Mouse (Mus musculus) spleen, adult 2 months (tissue): ENCODE data around the gene Adgrf2. TPM values are rescaled to one million over a fixed set of nuclear protein-coding genes. Genes with fewer than 3 reads are reported as not detected.

Source experiments
- DNase-seq, 2 experiments: peaks; one replicate each; pipeline versions ENCODE4 v3.0.0 to v3.0.0-alpha.2; 2012 to 2021; ENCODE audit warnings: low spot score in 2 of 2, low read depth in 1 of 2
- H3K27ac ChIP-seq: fragments of 200-500 bp; 2 replicates; pipeline ENCODE4 v1.5.1; 2012; ENCODE audit warnings: low read length, inconsistent platforms; ENCODE audit not compliant: insufficient read depth
- H3K27me3 ChIP-seq: fragments of 200-500 bp; 2 replicates; pipeline ENCODE4 v1.6.1; 2012; ENCODE audit warnings: mild to moderate bottlenecking, moderate library complexity, low read length, inconsistent platforms; ENCODE audit not compliant: control insufficient read depth, insufficient read depth
- H3K36me3 ChIP-seq: fragments of 200-500 bp; 2 replicates; pipeline ENCODE4 v1.6.1; 2012; ENCODE audit warnings: mild to moderate bottlenecking, low read length, inconsistent platforms; ENCODE audit not compliant: control insufficient read depth, insufficient read depth
- H3K4me1 ChIP-seq: fragments of 200-500 bp; 2 replicates; pipeline ENCODE4 v1.6.1; 2011; ENCODE audit warnings: inconsistent platforms; ENCODE audit not compliant: control insufficient read depth, insufficient read depth, insufficient read length
- H3K4me3 ChIP-seq: fragments of 200-500 bp; 2 replicates; pipeline ENCODE4 v1.5.1; 2011; ENCODE audit warnings: mild to moderate bottlenecking, inconsistent platforms; ENCODE audit not compliant: insufficient read depth, insufficient read length; ENCODE audit errors: extremely low read depth
- CTCF ChIP-seq: fragments of 200-500 bp; IDR thresholded peaks from 2 replicates; pipeline ENCODE4 v1.5.1; 2011; ENCODE audit warnings: mild to moderate bottlenecking, inconsistent platforms; ENCODE audit not compliant: insufficient read depth, insufficient read length, insufficient replicate concordance; ENCODE audit errors: extremely low read depth
- POLR2A ChIP-seq: fragments of 200-500 bp; IDR thresholded peaks from 2 replicates; pipeline ENCODE4 v1.6.1; 2011; ENCODE audit warnings: low read depth, low read length, inconsistent platforms
- WGBS: fragments of 180-500 bp; shearing (Covaris S2); methylation state at CpG from one replicate; pipeline ENCODE4 v1.1.7; 2018; 5-methylcytosine and 5-hydroxymethylcytosine counted together
- polyA plus RNA-seq: library from polyadenylated mRNA; depleted of rRNA; stranded (reverse); fragments of >200 nt; gene quantifications from 2 replicates; pipeline ENCODE4 v1.2.3, GENCODE M21; 2012

Adgrf2 gene
- polyA plus RNA-seq, 1 experiment, result 0.08 TPM

DNA sequence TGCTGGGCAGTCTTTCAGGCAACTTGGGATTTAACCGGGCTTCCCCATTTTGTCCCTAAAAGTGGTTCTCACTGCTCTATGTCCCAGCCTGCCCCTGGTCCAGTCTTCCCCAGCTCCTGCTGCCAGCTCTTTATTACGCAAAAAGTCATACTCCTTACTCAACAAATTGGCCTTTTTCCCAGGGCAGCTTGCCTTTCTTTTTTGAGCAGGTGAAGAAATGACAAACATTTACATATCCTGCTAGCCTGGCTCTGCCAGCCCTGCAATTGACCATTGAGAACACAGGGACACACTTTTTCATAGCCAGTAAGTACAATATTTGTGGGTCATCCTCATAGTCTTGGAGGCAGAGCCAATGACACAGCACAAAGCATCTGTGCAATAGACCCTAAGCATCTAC, 10.2 kb upstream of the Adgrf2 start:
- TF ChIP-seq POLR2A (no peak), CTCF (no peak)
- no peak overlapping the region for H3K4me3 ChIP-seq
- whole genome bisulfite sequencing, result 91% methylated on average over 2 of the region's 2 CpGs
- H3K4me1 ChIP-seq, result no peaks in the 10 kb centered on the region
- H3K36me3 ChIP-seq, result no peaks in the 10 kb centered on the region
- H3K27ac ChIP-seq, result no peak overlapping the region
- no peak for DNase-seq
- H3K27me3 ChIP-seq, result no peaks in the 10 kb centered on the region

DNA sequence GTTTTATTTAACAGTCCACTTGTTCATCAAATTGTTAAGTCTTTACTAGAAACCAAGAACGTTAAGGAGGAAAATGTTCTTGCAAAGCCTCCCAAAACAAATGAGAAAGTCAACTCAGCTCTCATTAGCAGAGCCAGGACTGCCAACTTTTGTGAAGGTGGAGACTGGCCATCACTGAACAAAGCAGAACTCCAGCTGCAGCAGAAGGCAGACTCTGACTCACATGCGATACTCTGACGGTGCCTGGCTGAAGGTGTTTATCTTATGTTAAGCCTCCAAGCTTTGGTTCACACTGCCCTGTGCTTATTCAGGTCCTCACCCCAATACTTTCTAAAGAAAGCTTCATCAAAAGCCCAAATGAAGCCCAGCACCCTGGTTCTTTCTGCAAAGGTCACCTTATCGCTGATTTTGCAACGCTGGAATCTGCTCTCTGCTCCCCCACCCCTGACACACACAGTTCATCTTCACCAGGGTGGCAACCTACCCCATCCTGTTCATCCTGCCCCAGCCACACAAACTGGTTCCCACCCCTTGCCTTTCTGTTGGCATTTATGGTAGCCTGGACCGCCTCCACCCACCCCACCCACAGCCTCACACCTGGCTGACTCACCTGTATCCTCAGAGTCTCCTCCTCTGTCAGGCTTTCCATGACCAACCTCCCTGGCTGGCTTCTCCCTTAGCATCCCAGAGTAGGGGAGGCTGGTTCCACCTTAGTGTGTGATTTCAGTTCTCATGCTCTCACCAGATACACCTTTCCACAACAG, 3.9 kb upstream of the Adgrf2 start:
- no peak for DNase-seq
- Histone ChIP-seq H3K27ac (no peak overlapping the region), H3K4me1 (no peaks in the 10 kb centered on the region), H3K27me3 (no peaks in the 10 kb centered on the region), H3K36me3 (no peaks in the 10 kb centered on the region), H3K4me3 (no peak overlapping the region)
- 80% methylated on average over 6 of the region's 6 CpGs for WGBS
- TF ChIP-seq CTCF, result no peak
- TF ChIP-seq POLR2A, result no peak

DNA sequence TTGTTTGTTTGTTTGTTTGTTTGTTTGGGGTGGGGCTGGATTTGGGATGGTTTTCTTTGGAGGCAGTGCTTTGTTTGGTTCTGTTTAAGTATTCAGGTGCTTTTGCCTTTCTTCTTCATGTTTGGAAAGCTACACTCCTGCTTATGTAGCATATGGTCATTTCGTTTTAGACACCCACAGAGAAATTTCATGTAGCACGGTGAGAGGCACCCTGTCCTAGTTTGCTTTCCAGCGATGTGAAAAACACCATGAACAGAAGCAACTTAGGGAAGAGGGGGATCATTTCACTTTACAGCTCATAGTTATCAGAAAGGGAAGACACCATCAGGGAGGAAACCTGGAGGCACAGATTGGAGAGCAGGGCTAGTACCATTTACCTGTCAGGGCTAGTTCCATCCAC, 844 bp upstream of the Adgrf2 start:
- no peak overlapping the region for H3K27ac ChIP-seq
- H3K4me3 ChIP-seq, result no peak overlapping the region
- H3K36me3 ChIP-seq, result no peaks in the 10 kb centered on the region
- no peaks in the 10 kb centered on the region for H3K27me3 ChIP-seq
- TF ChIP-seq CTCF, result no peak
- TF ChIP-seq POLR2A, result no peak
- 85% methylated on average over 3 of the region's 3 CpGs for WGBS
- DNase-seq, result no peak
- no peaks in the 10 kb centered on the region for H3K4me1 ChIP-seq

DNA sequence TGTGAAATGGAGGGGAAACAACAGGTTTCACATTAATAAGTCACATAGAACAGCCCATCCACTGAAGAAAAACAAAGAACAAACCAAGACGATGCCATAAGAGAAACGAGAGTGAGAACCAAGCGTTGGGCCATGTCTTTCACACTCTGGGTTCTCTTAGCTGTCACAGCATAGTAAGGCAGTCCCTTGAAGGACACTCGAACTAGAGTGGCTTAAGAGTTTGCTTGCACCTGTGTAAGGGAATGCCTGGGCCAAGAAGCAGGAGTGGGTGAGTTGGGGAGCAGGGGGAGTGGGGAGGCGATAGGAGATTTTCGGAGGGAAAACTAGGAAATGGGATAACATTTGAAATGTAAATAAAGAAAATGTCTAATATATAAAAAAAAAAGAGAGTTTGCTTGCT, 3.2 kb downstream of the Adgrf2 start:
- TF ChIP-seq POLR2A (no peak), CTCF (no peak)
- Histone ChIP-seq H3K27me3 (no peaks in the 10 kb centered on the region), H3K27ac (no peak overlapping the region), H3K4me1 (no peaks in the 10 kb centered on the region), H3K36me3 (no peaks in the 10 kb centered on the region), H3K4me3 (no peak overlapping the region)
- WGBS, result 86% methylated on average over 6 of the region's 6 CpGs
- DNase-seq, result no peak

DNA sequence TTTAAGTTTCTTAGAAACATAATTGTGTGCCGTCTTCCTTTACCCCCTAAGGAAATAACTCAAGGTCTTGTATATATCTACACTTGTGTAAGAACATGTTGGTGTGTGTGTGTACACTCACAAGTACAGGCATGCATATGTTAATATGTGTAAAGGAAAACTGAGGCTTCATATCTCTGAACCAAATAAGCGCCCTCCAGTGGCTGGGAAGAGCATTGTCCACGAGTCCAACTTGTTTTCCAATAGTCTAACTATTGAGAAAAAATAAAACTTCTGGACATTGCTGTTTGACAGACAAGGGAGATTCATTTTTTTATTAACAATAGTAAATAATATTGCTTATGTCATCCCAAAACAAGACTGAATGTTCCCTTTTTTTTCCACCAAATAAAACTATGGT, 24.8 kb downstream of the Adgrf2 start:
- Histone ChIP-seq H3K4me1 (no peaks in the 10 kb centered on the region), H3K4me3 (no peak overlapping the region), H3K27ac (no peak overlapping the region), H3K27me3 (no peaks in the 10 kb centered on the region), H3K36me3 (no peaks in the 10 kb centered on the region)
- no peak for DNase-seq
- TF ChIP-seq CTCF (no peak), POLR2A (no peak)
- 45% methylated on average over 3 of the region's 3 CpGs for WGBS

DNA sequence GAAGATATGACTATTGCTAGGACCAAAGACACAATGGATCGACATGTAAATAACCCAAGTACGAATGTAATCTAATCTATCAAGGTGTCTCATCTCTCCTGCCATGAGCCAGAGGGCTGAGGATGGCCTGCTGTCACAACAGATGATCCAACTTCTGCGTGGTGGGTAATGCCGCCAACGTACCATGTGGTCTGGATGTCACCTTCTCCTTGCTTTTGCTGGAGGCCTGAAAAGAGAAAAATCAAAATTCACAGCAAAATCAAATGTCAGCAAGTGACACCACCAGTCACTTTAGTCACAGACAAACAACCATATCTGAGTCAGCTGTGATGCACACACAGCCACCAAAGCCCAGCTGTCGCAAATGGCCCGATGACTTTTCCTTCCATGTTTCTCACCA, 27.0 kb downstream of the Adgrf2 start:
- no peaks in the 10 kb centered on the region for H3K27me3 ChIP-seq
- no peak overlapping the region for H3K4me3 ChIP-seq
- H3K4me1 ChIP-seq, result no peaks in the 10 kb centered on the region
- no peak for DNase-seq
- 90% methylated on average over 7 of the region's 7 CpGs for WGBS
- no peak overlapping the region for H3K27ac ChIP-seq
- TF ChIP-seq POLR2A, result no peak
- TF ChIP-seq CTCF, result no peak
- no peaks in the 10 kb centered on the region for H3K36me3 ChIP-seq

DNA sequence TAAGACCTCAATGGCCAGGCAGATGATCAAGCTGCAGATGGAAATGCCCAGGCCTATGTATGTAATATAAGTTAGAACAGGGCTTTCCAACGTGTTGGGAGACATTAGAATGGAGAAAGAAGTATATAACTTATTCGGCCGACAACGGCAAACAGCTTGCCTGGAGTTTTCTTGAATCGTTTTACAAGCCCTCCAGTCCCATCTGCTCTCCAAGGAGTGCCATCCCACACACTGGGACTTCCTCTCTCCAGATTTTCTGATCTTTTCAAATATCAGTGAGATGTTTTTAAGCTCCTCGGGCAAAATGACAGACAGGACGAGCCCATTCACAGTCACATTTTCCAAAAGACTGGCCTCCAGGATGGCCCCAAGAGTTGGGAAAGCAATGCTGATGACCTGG, 31.3 kb downstream of the Adgrf2 start:
- TF ChIP-seq CTCF, result no peak
- TF ChIP-seq POLR2A, result no peak
- no peak overlapping the region for H3K4me3 ChIP-seq
- DNase-seq, result no peak
- 81% methylated on average over 7 of the region's 7 CpGs for WGBS
- H3K27me3 ChIP-seq, result no peaks in the 10 kb centered on the region
- no peaks in the 10 kb centered on the region for H3K4me1 ChIP-seq
- no peaks in the 10 kb centered on the region for H3K36me3 ChIP-seq
- no peak overlapping the region for H3K27ac ChIP-seq
